Mouse (Mus musculus): Measurements from ENCODE around the gene Lct.
"Not testable (repeated sequence)": the region's sequence is repeated elsewhere in the genome, so short reads cannot be mapped to it uniquely, and the experiment has no call there.

Lct gene

GRCm38 (mm10) chr1:128295717-128296528, 32.2 kb downstream of the Lct start:
- DNase-seq (ENCODE audit: low read depth, low spot score): no peak

GRCm38 (mm10) chr1:128295296-128295695, 32.8 kb downstream of the Lct start:
- no peak for DNase-seq (ENCODE audit: low read depth, low spot score)

DNA sequence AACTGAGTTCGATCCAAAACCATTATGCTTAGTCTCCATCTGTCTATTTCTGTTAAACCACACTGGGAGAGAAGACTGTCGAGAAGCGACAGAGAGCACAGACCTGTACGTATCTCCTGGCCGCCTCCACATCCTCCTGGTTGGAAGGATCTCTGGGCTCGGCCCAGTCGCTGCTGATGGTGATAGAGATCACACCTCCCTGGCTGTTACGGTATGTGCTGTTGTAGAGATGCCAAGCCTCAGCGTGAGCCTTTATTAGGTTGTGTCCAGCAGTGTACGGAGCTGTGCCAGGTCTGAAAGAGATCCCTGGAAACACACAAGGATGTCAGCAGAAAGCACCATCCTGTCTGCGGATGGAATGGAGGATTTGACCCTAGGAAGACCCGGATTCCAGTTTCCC, 34.6 kb downstream of the Lct start:
- DNase-seq (ENCODE audit: low read depth, low spot score): no peak

- no peak for DNase-seq (ENCODE audit: low read depth, low spot score)
Observed at GRCm38 (mm10) chr1:128290295-128290694, 37.8 kb downstream of the Lct start.

GRCm38 (mm10) chr1:128285136-128285535, 43.0 kb downstream of the Lct start:
- DNase-seq (ENCODE audit: low read depth, low spot score): no peak

- no peak for DNase-seq (ENCODE audit: low read depth, low spot score)
Observed at GRCm38 (mm10) chr1:128284157-128284690, 43.9 kb downstream of the Lct start.

DNA sequence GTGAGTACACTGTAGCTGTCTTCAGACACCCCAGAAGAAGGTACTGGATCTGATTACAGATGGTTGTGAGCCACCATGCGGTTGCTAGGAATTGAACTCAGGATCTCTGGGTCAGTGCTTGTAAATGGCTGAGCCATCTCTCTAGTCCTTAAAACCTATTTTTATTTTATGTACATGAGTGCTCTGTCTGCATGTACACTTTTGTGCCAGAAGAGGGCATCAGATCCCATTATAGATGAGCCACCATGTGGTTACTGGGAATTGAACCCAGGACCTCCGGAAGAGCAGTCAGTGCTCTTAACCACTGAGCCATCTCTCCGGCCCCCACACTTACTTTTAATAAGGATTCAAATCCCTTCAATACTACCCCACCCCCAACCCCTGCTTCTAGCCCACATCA, 45.2 kb downstream of the Lct start:
- DNase-seq (ENCODE audit: low read depth, low spot score): no peak

- no peak for DNase-seq (ENCODE audit: low read depth, low spot score)
Observed at GRCm38 (mm10) chr1:128281753-128282152, 46.4 kb downstream of the Lct start.

DNA sequence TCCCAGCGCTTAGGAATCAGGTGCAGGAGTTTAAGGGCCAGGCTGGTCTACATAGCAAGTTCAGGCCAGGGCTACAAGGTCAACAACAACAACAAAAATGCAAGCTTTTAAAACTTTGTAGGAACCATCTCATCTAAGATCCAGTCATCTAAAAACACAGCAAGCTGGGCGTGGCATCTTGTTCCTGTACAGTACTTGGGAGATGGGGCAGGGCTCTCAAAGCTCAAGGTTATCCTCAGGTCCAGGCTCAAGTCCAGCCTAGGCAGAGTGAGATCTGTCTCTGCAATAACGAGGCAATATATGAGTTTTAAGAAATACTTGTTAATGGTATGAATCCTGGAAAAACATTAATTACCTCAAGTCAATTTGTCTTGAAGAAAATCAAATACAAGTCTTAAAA, 49.6 kb downstream of the Lct start:
- DNase-seq (ENCODE audit: low read depth, low spot score): no peak

GRCm38 (mm10) chr1:128275908-128276307, 52.2 kb downstream of the Lct start:
- DNase-seq (ENCODE audit: low read depth, low spot score): no peak

- DNase-seq (ENCODE audit: low read depth, low spot score): no peak
Observed at GRCm38 (mm10) chr1:128270731-128271130, 57.4 kb downstream of the Lct start.

GRCm38 (mm10) chr1:128267061-128267460, 61.1 kb downstream of the Lct start:
- not testable (repeated sequence) for DNase-seq (ENCODE audit: low read depth, low spot score)

DNA sequence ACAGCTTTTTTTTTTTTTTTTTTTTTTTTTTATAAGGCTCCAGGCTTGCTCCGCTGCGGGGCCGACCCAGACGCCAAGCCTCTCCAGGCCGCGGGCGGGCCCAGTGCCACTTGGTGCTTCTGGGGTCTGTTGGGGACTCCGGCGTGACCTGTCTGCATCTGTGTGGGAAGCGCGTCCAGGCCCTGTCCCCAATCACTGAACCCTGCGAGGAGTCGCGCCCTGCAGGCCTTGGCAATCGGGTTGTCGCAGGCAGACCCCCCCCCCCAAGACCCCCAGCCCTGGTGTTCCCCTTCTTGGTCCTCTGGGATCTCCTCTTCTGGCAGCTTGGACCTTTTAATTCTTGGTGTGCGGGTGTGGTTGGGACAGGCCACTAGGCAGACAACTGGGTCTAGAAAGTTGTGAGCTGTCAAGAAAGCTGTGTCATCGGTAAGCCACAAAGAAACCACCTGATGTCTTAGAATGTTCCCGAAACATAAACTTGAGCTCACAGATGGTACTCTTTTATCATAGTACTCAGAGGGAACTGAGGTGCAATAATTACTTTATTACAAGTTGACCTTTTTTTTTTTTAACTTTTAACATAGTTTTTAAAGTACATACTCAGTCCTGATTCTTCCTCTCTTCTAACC, 83.3 kb downstream of the Lct start:
- no peak for DNase-seq (ENCODE audit: low read depth, low spot score)

GRCm38 (mm10) chr1:128243996-128244726, 84.0 kb downstream of the Lct start:
- peak; percentile 90 for DNase-seq (ENCODE audit: low read depth, low spot score)

- no peak for DNase-seq (ENCODE audit: low read depth, low spot score)
Observed at GRCm38 (mm10) chr1:128243627-128243995, 84.5 kb downstream of the Lct start, which contains the start of gene Ubxn4. TSS of gene Ubxn4 (plus strand) at chr1:128243964.

DNA sequence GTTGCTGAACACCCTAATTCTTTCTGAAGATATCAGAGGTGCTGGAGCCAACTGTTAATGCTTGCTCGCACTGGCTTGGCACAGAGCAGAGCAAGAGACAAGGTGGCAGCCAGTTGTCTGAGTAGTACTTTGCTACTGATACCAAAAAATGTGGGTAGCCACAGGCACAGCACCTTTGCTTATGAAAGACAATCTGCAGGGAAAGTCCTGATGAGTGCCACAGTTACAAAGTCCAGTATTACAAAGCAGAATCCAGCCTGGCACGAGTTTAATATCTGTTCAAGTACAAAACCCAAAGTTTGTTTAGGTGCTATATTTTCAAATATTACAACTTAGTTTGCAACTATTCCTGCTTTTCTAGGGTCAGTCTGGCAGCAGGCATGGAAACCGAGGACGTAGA, 92.9 kb downstream of the Lct start:
- DNase-seq (ENCODE audit: low read depth, low spot score): no peak

Measured in brain, embryonic 18.5 days (tissue).